30 mouse cellular contexts compared by ENCODE assay signal in the genomic region with DNA sequence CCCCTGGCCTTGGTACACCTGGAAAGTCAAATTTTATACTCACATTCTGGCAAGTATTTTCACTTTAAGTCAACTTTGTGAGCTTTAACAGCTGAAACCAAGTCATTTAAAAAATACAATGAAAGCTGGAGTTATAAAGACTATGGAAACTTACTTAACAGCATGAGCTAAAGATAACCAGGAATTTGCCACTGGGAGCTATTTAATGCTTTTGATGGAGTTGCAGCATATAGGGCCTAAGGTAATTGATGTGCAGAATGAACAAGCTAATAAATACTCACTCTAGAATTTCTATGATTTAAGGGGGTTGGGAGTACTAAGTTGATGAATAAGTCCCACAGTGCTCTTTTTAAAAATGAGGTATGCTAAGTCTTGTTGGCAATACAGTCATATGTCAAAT.
"Had no signal": no experiment of that assay in that cellular context is flagged by ENCODE, and none has a peak within 500 bp of the region (broad histone marks: within the 10 kb centered on the region; RNA-seq: fewer than 3 reads in every experiment).

No protein-coding gene starts in this region.

- H3K27me3 ChIP-seq: limb, embryonic 12.5 days; limb, embryonic 15.5 days; liver, embryonic 12.5 days; liver, embryonic 13.5 days; liver, embryonic 15.5 days; lung, embryonic 15.5 days; megakaryocyte, embryonic 14.5 days; midbrain, embryonic 12.5 days; midbrain, embryonic 13.5 days; midbrain, embryonic 15.5 days; neural tube, embryonic 12.5 days had no signal

- H3K9ac ChIP-seq: limb, embryonic 12.5 days; limb, embryonic 15.5 days; liver, embryonic 12.5 days; liver, embryonic 13.5 days; liver, embryonic 14.5 days; liver, embryonic 15.5 days; liver, postnatal 0 days; lung, embryonic 14.5 days; lung, embryonic 15.5 days; midbrain, embryonic 12.5 days; midbrain, embryonic 13.5 days; midbrain, embryonic 15.5 days; neural tube, embryonic 12.5 days had no signal

- H3K4me1 ChIP-seq: limb, embryonic 15.5 days; liver, embryonic 12.5 days; liver, embryonic 13.5 days; liver, embryonic 15.5 days; lung, embryonic 15.5 days; megakaryocyte, embryonic 14.5 days; midbrain, embryonic 10.5 days; midbrain, embryonic 12.5 days; midbrain, embryonic 15.5 days; neural tube, embryonic 12.5 days had no signal

- H3K9me3 ChIP-seq: limb, embryonic 12.5 days; limb, embryonic 15.5 days; liver, embryonic 12.5 days; liver, embryonic 13.5 days; liver, embryonic 15.5 days; lung, embryonic 15.5 days; megakaryocyte, embryonic 14.5 days; midbrain, embryonic 10.5 days; midbrain, embryonic 12.5 days; midbrain, embryonic 13.5 days; midbrain, embryonic 15.5 days; neural tube, embryonic 12.5 days had no signal

- H3K4me2 ChIP-seq: limb, embryonic 12.5 days; limb, embryonic 15.5 days; liver, embryonic 11.5 days; liver, embryonic 12.5 days; liver, embryonic 13.5 days; liver, embryonic 15.5 days; lung, embryonic 14.5 days; lung, embryonic 15.5 days; midbrain, embryonic 11.5 days; midbrain, embryonic 12.5 days; midbrain, embryonic 13.5 days; midbrain, embryonic 15.5 days; neural tube, embryonic 12.5 days had no signal

- DNase-seq: left cerebral cortex, postnatal 4 days; liver; liver, embryonic 13.5 days; liver, postnatal 0 days; lung, adult 18-20 months; lung, adult 2 months; lung, embryonic 14.5 days; lung, postnatal 10 days; lung, postnatal 14 days; lung, postnatal 36 days; midbrain, embryonic 14.5 days had no signal

- H3K4me3 ChIP-seq: left cerebral cortex, adult 2 months; limb, embryonic 12.5 days; limb, embryonic 15.5 days; liver, embryonic 12.5 days; liver, embryonic 13.5 days; liver, embryonic 15.5 days; lung, embryonic 15.5 days; megakaryocyte, embryonic 14.5 days; midbrain, embryonic 10.5 days; midbrain, embryonic 12.5 days; midbrain, embryonic 13.5 days; midbrain, embryonic 15.5 days; myocyte; neural tube, embryonic 12.5 days had no signal

- H3K27ac ChIP-seq: left cerebral cortex, adult 2 months; limb, embryonic 12.5 days; limb, embryonic 15.5 days; liver, embryonic 12.5 days; liver, embryonic 13.5 days; liver, embryonic 14.5 days; liver, embryonic 15.5 days; lung, embryonic 15.5 days; macrophage; midbrain, embryonic 10.5 days; midbrain, embryonic 12.5 days; midbrain, embryonic 13.5 days; midbrain, embryonic 15.5 days; neural tube, embryonic 12.5 days had no signal

- H3K36me3 ChIP-seq: limb, embryonic 12.5 days; limb, embryonic 15.5 days; liver, embryonic 12.5 days; liver, embryonic 13.5 days; liver, embryonic 15.5 days; lung, embryonic 15.5 days; midbrain, embryonic 10.5 days; midbrain, embryonic 12.5 days; midbrain, embryonic 13.5 days; midbrain, embryonic 15.5 days; neural tube, embryonic 12.5 days had no signal

- ATAC-seq: liver, embryonic 12.5 days; liver, postnatal 0 days; lung, postnatal 0 days; midbrain, embryonic 13.5 days; midbrain, embryonic 15.5 days; midbrain, embryonic 16.5 days had no signal
